Mouse (Mus musculus) adrenal gland (tissue): ENCODE measurements around the gene Ap2b1.

Source experiments
- intact Hi-C: fragments of 180-260 bp; cut with DNase I; formaldehyde crosslinking; loops from one replicate; pipeline ENCODE4 v1.15.1; 2025

Gene Ap2b1

DNA sequence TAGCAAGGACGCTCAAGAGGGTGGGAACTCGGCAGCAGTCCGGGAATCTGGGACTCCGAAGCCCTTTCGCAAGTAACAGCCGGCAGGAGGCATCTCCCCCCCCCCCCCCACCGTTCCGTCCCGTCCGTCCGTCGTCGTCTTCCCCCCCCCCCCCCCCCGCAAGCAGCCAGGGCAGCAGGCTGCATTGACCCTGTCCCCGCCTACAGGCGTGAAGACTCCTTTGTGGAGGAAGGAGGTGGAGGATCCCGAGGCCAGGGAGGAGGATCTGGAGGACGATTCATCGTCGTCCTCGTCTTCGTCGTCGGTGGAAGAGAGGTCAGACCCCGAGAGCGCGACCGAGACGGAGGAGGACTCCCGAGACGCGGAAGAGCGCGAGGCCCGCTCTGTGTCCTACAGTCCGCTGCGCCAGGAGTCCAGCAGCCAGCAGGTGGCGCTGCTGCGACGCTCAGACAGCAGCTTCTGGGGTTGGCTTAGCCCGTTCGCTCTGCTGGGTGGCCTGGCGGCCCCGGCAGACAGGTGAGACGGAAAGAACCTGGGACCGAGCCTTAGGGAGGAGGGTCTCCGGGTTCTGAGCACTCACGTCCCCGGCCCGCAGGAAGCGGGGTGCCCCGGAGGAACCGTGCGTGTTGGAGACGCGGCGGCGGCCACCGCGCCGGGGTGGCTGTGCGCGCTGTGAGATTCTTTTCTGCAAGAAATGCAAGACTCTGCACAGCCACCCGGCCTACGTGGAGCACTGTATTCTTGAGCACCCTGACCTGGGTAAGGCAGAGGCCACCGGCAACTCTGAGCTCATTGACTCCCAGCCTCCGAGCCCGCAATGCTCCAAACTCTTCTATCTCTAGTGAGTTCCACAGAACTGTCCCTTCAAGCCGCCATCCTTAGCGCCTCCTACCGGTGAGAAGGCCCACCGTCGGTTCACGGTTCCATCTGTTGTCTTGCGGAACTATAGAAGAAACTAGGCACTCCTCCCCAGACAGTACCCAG is 141.5 kb downstream of the Ap2b1 start:
- intact Hi-C loops, result no loop called here

DNA sequence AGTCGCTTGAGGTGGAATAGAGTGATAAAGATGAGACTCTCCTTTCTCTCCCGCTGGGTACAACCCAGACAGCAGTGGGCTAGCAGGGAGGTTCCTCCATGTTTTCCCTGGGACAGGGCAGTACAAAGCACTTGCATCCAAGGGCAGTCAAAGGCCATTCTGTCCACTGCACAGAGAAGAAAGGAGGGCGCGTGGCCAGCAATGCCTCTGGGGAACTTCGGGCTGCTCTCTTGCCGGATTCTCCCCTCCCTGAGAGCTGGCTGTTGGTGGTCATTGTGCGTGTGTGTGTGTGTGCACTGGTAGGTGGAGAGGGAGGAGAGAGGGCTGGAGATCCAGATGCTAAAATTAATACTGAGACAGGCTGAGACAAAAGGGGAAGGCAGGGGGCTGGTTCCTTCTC is 142.4 kb downstream of the Ap2b1 start:
- intact Hi-C loops, result no loop called here

DNA sequence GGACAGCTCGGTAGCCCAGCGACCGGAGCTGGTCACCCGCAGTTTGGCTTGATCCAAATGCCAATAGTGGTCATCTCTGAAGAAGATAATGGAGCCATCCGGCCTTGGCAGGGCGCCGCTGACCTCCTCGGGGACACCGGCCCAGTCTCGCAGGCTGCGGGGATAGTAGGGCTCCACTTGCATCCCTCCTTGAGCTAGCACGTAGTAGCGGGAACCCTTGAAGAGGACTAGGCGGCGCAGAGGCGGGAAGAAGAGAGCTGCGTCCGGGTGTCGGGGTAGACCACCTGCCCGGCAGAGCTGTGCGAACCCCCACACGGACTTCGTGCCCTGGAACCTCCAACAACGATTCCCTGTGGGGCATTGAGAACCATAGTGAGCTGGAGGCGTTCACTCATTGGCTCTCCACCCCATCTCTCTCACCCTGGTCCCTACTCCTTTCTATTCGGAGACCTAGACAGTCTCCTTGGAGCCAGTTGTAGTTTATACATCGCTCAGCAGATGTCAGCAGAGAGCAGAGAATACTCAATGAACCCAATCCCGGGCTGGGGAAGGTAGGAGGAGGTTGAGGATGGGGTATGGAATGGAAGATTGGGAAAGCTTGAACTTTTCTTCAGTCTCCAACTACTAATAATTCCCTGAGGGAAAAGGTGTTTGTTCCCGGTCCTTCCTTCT is 143.9 kb downstream of the Ap2b1 start:
- intact Hi-C loops, result loop anchor here (2.0 kb wide), 1 partner anchor 30 kb away; the partner anchor contains the start of gene Taf15

DNA sequence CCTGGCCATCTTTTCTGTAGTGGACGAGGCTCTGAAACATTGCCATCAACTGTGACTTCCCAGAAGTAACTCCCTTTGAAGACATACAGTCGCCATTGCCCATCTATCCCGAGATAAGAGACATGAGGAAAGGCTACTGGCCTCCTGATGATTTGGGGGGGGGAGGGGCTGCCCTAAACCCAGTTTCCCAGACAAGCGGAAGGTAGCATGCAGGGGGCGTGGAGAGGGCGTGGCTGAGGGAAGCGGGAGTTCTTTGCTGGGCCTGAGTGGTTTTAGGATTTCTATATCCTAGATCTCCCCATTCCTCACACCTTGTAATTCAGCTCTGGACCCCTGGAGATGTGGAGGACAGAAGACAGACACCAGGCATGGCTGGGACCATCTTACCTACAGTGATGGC is 145.0 kb downstream of the Ap2b1 start:
- intact Hi-C loops, result loop anchor here (2.0 kb wide), 1 partner anchor 29 kb away; the partner anchor contains the start of gene Taf15

DNA sequence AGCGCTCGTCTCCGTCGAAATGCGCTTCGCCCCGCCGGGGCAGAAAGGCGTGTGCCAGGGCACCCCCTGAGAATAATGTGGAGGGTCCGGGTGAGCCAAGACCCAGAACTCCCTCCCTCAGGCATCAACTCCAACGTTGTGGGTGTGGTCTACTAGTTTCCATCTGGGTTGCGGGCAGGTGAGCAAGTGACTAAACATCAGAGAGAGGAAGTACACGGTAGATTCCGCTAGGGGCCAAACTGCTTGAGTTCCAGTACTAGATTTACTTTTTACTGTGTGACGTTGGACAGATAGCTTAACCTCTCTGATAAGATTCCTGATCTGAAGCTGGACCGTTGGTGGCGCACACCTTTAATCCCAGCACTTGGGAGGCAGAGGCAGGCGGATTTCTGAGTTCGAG is 146.2 kb downstream of the Ap2b1 start:
- intact Hi-C loops, result no loop called here

DNA sequence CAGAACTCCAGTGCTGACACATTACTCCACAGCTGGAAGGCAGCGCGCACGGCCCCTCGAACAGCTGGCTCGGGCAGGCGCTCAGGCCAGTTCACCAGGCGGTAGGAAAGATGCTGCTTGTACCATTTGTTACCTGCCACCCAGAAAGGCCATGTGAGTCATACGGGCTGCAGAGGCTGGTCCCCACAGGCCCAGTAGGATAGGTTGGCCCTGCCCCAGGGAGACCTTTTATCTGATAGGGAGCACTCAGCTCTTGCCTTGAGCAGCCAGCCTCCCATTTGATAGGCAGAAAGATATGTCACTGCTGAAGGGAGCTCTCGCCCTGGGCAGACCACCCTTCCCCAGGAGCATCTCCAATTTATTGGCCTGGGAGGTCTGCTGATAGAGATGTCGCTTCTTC is 148.8 kb downstream of the Ap2b1 start:
- intact Hi-C loops, result no loop called here

DNA sequence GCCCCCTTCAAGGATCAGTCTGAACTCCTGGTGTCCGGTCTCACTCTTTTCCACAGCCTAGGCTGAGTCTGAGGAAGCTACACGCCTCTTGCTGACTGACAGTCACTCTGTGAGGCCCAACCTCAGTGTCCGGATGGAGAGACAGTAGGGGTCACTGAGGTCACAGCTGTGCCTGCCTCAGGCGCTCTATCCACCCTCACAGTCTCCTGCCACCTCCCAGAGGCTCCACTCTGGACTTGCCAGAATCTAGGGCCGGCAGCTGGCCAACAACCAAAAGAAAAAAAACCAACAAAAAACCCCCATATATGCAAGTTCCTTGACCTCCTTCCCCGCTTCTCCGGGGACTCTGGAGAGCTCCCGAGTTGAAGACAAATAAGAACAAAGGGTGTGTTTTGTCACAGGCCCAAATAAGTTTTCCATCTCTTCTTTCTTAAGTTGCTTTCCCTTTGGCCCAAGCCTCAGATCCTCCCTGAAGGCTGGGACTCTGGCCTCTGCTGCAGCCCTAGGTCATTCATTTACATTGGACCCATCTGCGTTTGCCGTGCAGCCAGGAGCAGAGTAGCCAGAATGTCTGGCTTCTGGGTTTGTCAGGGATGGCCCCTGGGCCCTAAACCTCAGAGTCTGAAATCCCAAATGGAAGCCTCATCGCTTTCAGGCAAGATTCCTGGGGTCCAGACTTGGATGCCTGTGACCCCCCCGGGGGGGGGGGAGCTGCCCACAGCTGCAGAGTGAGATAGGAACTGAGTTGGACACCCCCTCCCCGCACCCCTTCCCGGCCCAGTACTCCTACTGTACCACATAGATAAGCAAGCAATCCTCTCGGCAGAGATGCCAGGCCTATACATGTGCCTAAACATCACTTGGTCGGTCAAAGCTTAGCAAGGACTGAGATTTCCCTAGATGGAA is 149.4 kb downstream of the Ap2b1 start:
- intact Hi-C loops, result no loop called here

DNA sequence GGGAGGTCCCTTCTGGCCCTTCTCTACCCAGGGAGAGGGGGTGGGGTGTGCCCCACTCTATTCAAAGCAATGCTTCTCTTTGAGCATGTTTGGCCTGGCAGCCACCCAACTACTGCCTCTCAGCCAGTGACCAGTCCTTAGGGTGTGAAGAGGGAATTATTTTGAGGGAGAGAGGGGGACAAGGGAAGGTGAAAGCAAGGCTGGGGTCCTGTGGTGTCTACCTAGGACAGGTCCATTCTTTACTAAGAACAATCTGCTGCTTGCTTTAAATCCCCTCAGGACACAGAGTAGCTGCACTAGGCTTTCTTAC is 150.1 kb downstream of the Ap2b1 start:
- intact Hi-C loops, result no loop called here

DNA sequence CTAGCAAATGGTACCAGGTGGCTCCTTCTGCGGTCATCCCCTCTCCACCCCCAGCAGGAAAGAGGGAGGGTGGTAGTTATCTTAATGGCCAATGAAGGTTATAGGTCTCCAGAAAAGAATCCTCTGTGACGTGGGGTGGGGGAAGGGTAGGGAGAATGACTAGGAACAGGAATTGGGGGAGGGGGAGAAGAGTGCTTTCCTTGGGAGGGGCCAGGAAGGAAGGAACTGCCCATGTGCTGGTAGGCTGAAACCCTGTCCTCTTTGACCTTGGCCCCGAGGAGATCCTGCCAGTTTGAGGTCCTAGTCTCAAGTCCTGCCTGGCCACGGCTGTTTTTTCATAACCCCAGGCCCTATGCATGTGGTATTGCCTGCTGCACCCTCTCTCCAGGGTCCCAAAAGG is 150.5 kb downstream of the Ap2b1 start:
- intact Hi-C loops, result no loop called here

DNA sequence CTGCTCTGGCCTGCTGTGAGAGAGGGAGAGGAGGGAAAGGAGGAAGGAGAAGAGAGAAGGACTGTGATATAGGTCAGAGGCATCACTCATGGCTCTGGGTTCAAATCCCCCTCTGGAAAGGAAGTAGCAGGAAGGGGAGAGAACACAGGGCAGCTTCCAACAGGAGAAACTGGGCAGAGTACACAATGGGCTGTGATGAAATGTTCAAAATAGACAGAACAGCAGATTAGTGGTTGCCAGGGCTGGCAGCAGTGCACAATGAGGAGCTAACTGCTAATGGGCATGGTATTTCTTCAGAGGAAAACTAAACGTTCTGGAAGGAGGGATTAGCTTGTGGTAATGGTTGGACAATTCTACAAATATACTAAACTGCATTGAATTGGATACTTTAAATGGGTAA is 151.7 kb downstream of the Ap2b1 start:
- intact Hi-C loops, result no loop called here

DNA sequence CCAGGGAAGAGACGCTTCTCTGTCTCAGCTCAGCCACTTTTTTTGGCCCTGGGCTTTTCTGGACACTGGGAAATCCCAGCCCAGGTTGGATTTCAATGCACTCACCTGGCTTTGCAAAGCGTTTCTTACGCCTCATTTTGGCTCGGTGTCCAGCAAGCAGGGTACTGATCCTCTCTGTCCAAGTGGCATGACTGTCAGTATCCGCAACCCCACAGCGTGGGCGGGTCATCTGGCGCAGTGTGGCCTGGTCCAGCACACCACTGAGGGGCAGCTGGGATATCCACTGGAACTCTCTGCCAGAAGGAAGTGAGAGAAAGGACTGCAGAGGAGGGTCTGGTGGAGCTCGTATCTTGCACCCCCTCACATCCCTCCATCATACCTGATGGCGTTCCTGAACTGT is 152.5 kb downstream of the Ap2b1 start:
- intact Hi-C loops, result no loop called here

DNA sequence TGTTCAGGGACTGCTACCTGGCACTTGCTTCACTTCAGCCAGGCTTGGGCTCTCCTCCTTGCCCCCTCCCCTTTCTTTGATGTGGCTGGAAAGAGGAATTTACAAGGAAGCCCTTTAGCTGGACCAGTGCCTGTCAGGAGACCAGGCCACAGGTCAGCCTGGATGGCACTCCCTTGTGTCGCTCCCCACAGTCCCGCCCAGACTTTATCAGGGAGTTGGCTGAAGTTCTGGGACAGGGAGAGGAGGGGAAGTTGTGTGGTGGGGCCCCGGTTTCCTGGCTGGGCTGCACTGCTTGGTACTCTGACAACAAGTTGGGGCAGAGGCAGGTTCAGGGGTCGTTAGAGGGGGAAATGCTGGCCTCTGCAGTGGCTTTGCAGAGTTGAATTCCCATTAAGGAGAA is 155.7 kb downstream of the Ap2b1 start:
- intact Hi-C loops, result no loop called here
